Mouse (Mus musculus) intestine, embryonic 14.5 days (tissue): ENCODE results near the gene Lrrc59. TPM values are rescaled to one million over a fixed set of nuclear protein-coding genes. Genes with fewer than 3 reads are reported as not detected.
A peak's percentile ranks its signal among the peaks of the same experiment; 100 is the strongest.
"Not testable (repeated sequence)": the region's sequence is repeated elsewhere in the genome, so short reads cannot be mapped to it uniquely, and the experiment has no call there.

Experiments used
- ATAC-seq: fragments of 200-750 bp; cut with Nextera tagmentation; replicated peaks from 2 replicates; pipeline ENCODE4 v1.8.0; 2017; ENCODE audit warnings: low read depth, moderate number of reproducible peaks, moderate TSS enrichment, moderate library complexity; ENCODE audit not compliant: low FRiP score, low TSS enrichment
- DNase-seq: peaks from one replicate; pipeline ENCODE4 v3.0.0-alpha.2; 2018; ENCODE audit warnings: low spot score
- H3K27ac ChIP-seq: fragments of 300-500 bp; sonication (generic); 2 replicates; pipeline ENCODE4 v1.5.1; 2014; ENCODE audit warnings: low read depth, mild to moderate bottlenecking, control low read depth
- H3K27me3 ChIP-seq: fragments of 300-500 bp; sonication (generic); replicated peaks from 2 replicates; pipeline ENCODE4 v1.6.1; 2014; ENCODE audit warnings: low read length, control low read depth; ENCODE audit not compliant: control insufficient read depth, insufficient read depth
- H3K36me3 ChIP-seq: fragments of 300-500 bp; sonication (generic); 2 replicates; pipeline ENCODE4 v1.6.1; 2014; ENCODE audit warnings: low read length, control low read depth; ENCODE audit not compliant: control insufficient read depth, insufficient read depth
- H3K4me1 ChIP-seq: fragments of 300-500 bp; sonication (generic); replicated peaks from 2 replicates; pipeline ENCODE4 v1.6.1; 2014; ENCODE audit warnings: low read length, control low read depth, mixed read lengths; ENCODE audit not compliant: control insufficient read depth, insufficient read depth
- H3K4me2 ChIP-seq: fragments of 300-500 bp; sonication (generic); 2 replicates; pipeline ENCODE4 v1.6.1; 2014; ENCODE audit warnings: low read length
- H3K4me3 ChIP-seq: fragments of 300-500 bp; sonication (generic); 2 replicates; pipeline ENCODE4 v1.5.1; 2014; ENCODE audit warnings: low read depth, low read length, control low read depth, mixed read lengths
- H3K9ac ChIP-seq: fragments of 300-500 bp; sonication (generic); 2 replicates; pipeline ENCODE4 v1.6.1; 2014; ENCODE audit warnings: mild to moderate bottlenecking, low read length
- H3K9me3 ChIP-seq: fragments of 300-500 bp; sonication (generic); 2 replicates; pipeline ENCODE4 v1.6.1; 2016; ENCODE audit warnings: low read length, control low read depth; ENCODE audit not compliant: control insufficient read depth
- WGBS: fragments of 180-500 bp; shearing (Covaris S2); extraction: QIAGEN DNeasy Blood & Tissue Kit; methylation state at CpG from one replicate; pipeline ENCODE4 v1.1.7; 2014; 5-methylcytosine and 5-hydroxymethylcytosine counted together
- polyA plus RNA-seq: library from polyadenylated mRNA; unstranded; fragments of >200 nt; fragmentation: Nextera tagmentation; extraction: Ambion mirVana; gene quantifications from 2 replicates; pipeline ENCODE4 v1.2.1, GENCODE M21; 2014

Gene Lrrc59
- polyA plus RNA-seq, 1 experiment from 2014 or later: 180 TPM

GRCm38 (mm10) chr11:94676754-94677606, 47.4 kb downstream of the Lrrc59 start, which contains the start of gene Xylt2:
Gene Xylt2, minus strand, starts transcription at chr11:94677515.
- Histone ChIP-seq H3K27me3 (no peaks in the 10 kb centered on the region), H3K9me3 (no peaks in the 10 kb centered on the region), H3K4me2 (peak within 1 kb of the TSS; percentile 68), H3K4me1 (peaks cover 29% of the 10 kb centered on the region), H3K9ac (peak within 1 kb of the TSS; percentile 93), H3K4me3 (peak within 1 kb of the TSS; percentile 92), H3K27ac (peak within 1 kb of the TSS; percentile 84), H3K36me3 (no peaks in the 10 kb centered on the region)
- ATAC-seq (peak; percentile 95), DNase-seq (peak; percentile 95)
- WGBS: under 1% methylated on average over 73 of the region's 82 CpGs

- WGBS: 32% methylated on average over 15 of the region's 15 CpGs
- H3K9me3 ChIP-seq: no peaks in the 10 kb centered on the region
- peak overlapping the region; percentile 92 for H3K4me3 ChIP-seq
- H3K4me1 ChIP-seq: peaks cover 29% of the 10 kb centered on the region
- H3K36me3 ChIP-seq: no peaks in the 10 kb centered on the region
- 0 out of 2 replicates have a peak overlapping the region, but pooled peaks have one; percentile 16 for H3K27ac ChIP-seq
- DNase-seq (no peak), ATAC-seq (no peak)
- peak overlapping the region; percentile 68 for H3K4me2 ChIP-seq
- peak overlapping the region; percentile 93 for H3K9ac ChIP-seq
- H3K27me3 ChIP-seq: no peaks in the 10 kb centered on the region
Observed at GRCm38 (mm10) chr11:94677607-94678145, 48.1 kb downstream of the Lrrc59 start.

GRCm38 (mm10) chr11:94680639-94681038, 51.1 kb downstream of the Lrrc59 start:
- H3K9me3 ChIP-seq: no peaks in the 10 kb centered on the region
- H3K9ac ChIP-seq: no peak overlapping the region
- H3K27ac ChIP-seq: no peak overlapping the region
- no peaks in the 10 kb centered on the region for H3K36me3 ChIP-seq
- H3K27me3 ChIP-seq: no peaks in the 10 kb centered on the region
- DNase-seq (no peak), ATAC-seq (no peak)
- H3K4me3 ChIP-seq: no peak overlapping the region
- no peak overlapping the region for H3K4me2 ChIP-seq
- H3K4me1 ChIP-seq: peaks cover 14% of the 10 kb centered on the region

GRCm38 (mm10) chr11:94681640-94682039, 52.1 kb downstream of the Lrrc59 start:
- Histone ChIP-seq H3K4me3 (no peak overlapping the region), H3K4me1 (peaks cover 4% of the 10 kb centered on the region), H3K9me3 (no peaks in the 10 kb centered on the region), H3K4me2 (no peak overlapping the region), H3K27ac (no peak overlapping the region), H3K27me3 (no peaks in the 10 kb centered on the region), H3K9ac (no peak overlapping the region), H3K36me3 (no peaks in the 10 kb centered on the region)
- ATAC-seq (no peak), DNase-seq (no peak)
- 78% methylated on average over 4 of the region's 4 CpGs for WGBS

GRCm38 (mm10) chr11:94682427-94682826, 52.9 kb downstream of the Lrrc59 start:
- no peak overlapping the region for H3K27ac ChIP-seq
- no peak overlapping the region for H3K9ac ChIP-seq
- no peaks in the 10 kb centered on the region for H3K36me3 ChIP-seq
- DNase-seq: no peak
- H3K4me3 ChIP-seq: no peak overlapping the region
- H3K4me2 ChIP-seq: no peak overlapping the region
- H3K9me3 ChIP-seq: no peaks in the 10 kb centered on the region
- ATAC-seq: no peak
- H3K4me1 ChIP-seq: peaks cover 4% of the 10 kb centered on the region; the same call in 1 of the 2 replicates
- 85% methylated on average over 7 of the region's 7 CpGs for WGBS
- H3K27me3 ChIP-seq: no peaks in the 10 kb centered on the region

- H3K4me3 ChIP-seq: no peak overlapping the region
- no peaks in the 10 kb centered on the region for H3K36me3 ChIP-seq
- no peak overlapping the region for H3K9ac ChIP-seq
- no peak overlapping the region for H3K4me2 ChIP-seq
- no peaks in the 10 kb centered on the region for H3K27me3 ChIP-seq
- no peaks in the 10 kb centered on the region for H3K9me3 ChIP-seq
- ATAC-seq: no peak
- WGBS: 83% methylated on average over 6 of the region's 6 CpGs
- no peak for DNase-seq
- no peak overlapping the region for H3K27ac ChIP-seq
- no peaks in the 10 kb centered on the region for H3K4me1 ChIP-seq
Observed at GRCm38 (mm10) chr11:94687178-94687577, 57.6 kb downstream of the Lrrc59 start.

- H3K9me3 ChIP-seq, H3K27me3 ChIP-seq, DNase-seq, H3K4me1 ChIP-seq, H3K9ac ChIP-seq, H3K27ac ChIP-seq, H3K36me3 ChIP-seq, H3K4me3 ChIP-seq, H3K4me2 ChIP-seq, ATAC-seq: not testable (repeated sequence)
Observed at GRCm38 (mm10) chr11:94692502-94692901, 62.9 kb downstream of the Lrrc59 start.
